Mouse (Mus musculus) B cell, adult 2 months (primary cell): ENCODE measurements around the gene Tec.

Experiments
- DNase-seq, 2 experiments: peaks; one replicate each; pipeline ENCODE4 v3.0.0; 2022

Gene Tec

DNA sequence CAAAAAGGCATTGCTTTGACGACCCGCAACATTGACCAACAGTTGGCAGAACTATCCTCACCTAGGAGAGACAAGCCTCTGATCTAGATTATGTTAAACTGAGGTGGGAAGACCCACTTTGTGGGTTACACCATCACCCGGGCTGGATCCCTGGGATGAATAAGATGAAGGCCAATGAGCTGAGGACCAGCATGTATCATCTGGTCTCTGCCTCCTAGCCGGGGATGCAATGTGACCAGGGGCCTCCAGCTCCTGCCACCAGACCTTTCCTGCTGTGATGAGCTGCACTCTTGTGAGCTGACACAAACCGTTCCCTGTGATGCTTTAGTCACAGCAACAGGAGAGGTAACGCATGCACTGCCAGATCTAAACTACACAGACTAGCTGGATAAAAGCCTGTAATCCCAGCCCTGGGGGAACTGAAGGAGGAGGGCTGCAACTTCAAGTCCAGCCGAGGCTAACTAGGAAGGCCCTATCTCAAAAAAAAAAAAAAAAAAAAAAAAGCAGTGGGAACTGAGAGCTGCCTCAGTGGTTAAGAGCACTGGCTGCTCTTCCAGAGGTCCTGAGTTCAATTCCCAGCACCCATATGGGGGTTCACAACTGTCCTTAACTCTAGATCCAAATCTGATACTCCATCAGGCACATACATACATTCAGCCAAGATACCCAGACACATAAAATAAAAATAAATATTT lies 15.8 kb downstream of the Tec start:
- DNase-seq = no peak

DNA sequence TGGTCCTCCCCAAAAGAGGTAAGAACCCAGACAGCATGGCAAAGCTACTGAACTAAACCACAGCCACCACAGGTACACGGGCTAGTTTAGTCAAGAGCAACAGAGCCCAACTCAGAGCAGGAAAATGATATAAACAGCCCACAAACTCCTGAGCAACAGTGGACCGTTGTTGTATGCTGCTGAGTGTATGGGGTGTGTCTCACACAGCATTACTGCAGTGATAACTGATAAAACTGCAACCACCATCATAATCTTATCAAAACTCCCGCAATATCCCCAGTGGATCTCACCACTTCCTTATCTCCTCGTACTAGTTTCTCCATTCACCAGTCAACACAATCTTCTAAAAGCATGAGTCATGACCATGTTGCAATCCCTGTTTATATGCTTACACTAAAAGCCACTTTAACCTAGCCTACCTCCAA lies 16.6 kb downstream of the Tec start:
- DNase-seq = no peak

DNA sequence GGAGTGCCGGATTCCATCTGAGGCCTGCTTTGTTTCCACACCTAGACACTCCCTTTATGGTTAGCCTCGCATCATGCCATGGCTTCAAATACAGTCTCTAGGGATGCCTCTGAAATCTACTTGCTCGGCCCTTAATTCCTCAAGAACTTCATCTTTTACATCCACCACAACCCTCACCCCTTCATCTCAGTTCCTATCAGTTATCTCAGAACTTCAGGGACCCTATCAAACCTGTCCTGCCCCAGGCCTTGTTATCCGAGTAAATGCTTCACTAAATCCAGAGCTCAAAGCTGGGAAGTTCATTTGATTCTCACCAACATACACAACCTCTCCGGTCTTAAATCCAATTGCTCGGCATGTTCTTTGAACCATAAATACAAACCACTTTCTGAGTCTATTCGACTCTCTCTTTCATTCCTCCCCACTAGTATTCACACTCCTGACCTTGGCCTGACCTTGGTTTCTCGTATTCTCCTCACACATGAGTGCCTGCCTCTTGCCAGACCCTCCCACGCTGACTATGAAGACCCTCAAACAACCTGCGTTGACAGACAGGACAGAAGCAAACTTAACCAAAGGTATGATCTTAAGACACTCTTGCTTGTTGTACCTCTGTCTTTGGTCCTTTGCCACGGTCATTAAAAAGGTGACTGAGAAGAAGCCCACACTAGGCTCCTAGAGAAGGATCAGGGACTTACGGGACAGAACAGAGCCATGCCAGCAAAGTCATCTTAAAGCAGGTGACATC lies 17.2 kb downstream of the Tec start:
- DNase-seq = no peak

DNA sequence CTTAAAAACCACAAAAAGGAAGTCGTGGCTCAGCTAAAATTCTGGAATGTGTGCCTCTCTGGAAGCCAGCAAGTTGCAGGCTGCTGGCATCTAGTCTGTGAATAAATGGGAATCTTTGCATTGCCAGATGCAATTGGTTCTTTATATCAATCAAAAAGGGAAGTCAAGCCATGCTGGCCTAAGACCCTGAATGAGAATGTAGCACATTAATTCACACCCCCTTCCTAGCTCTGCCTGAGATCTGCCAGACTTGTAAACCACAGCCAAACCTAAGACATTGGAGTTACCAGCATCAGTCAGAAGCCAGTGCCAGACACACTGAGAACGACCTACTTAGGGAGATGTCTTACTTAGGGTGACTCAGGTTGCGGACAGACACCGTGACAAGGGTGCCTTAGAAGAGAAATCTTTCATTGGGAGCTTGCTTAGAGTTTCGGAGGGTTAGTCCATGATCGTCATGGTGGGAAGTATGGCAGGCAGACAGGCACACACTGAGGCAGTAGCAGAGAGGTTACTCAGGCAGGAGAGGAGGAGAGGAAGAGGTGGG lies 19.3 kb downstream of the Tec start:
- no peak for DNase-seq

DNA sequence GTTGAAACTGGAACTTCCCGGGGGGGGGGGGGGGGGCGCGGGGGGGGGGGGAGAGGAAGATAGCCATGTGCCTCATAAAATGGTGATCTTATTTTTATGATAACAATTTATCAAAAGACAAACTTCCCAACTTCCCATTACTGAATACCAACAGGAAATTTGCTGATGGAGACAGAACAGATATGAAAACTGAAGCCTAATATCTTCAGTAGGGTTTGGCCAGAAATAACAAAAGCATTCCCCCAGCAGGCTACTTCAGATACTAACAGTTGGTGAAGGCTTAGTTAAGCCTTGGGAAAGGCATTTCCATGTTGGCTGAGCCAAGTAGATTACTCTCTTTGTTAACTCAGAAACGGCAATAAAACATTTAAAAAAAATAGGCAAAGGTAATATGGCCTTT lies 21.6 kb downstream of the Tec start:
- no peak for DNase-seq

DNA sequence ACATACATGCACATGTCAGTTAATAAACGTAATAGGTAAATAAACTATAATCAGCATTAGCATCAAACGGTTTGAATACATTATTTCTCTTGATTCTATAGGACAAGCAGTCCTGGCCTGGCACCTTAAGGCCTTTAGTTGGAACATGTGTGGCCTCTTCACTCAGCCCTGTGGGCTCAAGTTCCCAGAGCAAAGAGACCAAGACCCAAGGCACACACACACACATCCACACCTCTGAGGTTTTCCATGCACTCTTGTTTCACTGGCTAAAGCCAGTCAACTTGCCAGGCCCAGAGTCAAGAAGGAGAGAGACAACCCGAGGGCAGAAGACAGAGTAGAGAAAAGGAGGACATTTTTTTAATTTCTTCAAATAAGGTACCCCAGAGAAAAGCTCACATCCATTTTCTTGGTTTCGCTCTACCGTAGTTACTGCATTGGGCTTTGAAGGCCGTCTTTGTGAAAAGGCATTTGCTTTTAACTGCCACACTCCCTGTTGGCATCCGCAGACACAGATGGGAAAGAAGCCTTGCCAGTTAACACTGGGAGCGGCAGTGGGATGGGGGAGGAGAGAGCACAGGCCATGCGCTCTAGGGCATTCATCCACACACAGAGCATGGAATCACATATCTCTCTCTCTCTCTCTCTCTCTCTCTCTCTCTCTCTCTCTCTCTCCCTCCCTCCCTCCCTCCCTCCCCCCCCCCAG lies 22.2 kb downstream of the Tec start:
- no peak for DNase-seq

DNA sequence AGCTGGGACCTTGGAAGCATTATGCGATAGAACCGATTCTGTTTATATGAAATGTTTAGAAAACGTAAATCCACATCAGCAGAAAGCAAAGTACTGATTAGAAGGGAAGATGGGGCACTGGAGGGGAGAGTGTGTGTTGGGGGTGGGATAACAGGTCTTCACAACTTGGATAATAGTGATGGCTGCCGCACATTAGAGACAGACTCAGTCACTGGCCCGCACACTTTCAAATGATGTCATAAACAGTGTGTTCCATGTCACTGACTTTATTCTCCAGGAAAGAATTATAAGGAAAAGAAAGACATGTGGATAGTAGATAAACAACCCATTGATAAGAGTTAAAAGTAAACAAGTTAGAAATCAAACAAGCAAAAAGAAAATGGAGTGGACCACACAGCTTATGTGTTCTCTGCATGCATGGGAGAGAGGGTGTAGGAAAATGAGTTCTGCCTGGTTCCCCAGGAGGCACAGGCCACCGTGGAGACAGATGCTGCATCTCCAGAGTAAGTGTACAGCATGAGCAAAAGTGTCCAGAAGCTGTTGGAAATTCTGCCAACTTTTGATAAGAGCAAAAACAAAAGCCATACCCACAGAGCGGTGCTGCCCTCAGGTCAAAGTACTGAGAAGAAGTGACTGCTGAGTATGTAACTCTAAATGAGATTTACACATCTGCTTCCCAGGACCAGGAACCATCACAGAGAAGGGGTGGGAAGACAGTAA lies 23.3 kb downstream of the Tec start:
- no peak for DNase-seq

DNA sequence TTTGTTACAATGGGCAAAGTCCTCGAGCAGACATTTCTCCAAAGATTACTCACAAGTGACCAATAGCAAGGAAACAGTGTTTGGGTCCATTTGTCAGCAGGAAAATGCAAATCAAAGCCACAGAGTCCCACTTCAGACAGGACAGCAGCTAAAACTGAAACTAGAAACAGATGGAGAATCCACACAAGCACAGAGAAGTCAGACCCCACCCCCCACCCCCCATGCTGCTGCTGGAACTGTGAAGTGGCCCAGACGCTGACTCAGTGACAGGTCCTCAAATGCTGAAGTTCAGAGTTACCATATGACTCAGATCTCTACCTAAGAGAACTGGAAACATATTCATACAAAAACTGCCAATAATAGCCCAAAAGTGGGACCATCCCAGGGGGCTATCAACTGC lies 24.0 kb downstream of the Tec start:
- no peak for DNase-seq

DNA sequence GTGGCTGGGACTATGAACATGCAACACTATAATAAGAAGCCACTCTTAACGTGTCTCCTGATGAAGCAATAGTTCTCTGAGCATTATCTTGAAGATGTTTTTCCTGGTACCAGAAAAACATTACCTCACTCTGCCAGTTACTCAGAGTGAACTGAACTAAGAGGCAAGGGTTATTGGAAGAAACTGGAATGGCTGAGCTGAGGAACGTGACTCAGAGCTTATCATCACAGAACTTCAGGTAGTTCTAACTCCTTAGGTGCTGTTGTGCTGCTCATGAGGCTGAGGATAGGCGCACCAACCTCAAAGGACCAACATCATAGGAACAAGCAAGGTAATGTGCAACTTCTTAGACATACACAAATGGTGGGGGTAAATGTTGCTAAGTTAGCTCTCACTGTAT lies 28.6 kb downstream of the Tec start:
- no peak for DNase-seq

DNA sequence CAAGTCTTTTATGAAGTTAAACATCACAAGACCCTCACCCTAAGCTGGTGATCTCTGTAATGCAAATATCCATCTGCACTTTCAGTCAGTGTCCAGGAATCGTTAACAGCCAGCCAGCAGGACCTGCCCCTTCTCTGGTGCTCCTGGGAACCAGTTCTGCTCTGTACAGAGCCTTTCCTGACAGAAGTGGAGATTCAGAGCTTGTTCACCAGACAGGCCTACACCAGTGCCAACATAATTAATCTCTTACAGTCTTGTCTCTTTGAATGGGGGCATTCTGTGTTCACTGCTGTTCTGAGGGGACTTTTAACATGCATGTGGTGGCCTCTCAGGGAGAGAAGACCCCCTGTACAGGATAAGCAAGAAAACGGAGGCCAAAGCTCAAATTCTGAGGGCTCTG lies 29.3 kb downstream of the Tec start:
- DNase-seq = no peak

DNA sequence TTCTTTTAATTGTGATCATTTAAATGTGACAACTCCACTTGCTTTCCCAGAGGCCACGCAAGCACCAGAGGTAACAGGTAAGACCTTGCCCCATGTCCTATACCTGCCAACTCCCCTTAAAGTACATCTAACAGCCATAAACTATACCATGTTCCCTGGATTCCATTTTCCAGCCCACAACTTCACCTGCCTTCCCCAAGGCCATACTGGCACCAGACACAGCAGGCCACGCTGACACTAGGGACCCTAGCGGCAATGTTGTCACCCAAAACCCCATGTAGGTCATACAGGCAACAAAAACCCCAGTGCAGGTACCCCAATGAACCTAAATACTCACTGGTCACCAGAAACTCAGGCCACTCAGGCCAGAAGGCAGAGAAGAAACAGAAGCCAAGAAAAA lies 32.6 kb downstream of the Tec start:
- no peak for DNase-seq

DNA sequence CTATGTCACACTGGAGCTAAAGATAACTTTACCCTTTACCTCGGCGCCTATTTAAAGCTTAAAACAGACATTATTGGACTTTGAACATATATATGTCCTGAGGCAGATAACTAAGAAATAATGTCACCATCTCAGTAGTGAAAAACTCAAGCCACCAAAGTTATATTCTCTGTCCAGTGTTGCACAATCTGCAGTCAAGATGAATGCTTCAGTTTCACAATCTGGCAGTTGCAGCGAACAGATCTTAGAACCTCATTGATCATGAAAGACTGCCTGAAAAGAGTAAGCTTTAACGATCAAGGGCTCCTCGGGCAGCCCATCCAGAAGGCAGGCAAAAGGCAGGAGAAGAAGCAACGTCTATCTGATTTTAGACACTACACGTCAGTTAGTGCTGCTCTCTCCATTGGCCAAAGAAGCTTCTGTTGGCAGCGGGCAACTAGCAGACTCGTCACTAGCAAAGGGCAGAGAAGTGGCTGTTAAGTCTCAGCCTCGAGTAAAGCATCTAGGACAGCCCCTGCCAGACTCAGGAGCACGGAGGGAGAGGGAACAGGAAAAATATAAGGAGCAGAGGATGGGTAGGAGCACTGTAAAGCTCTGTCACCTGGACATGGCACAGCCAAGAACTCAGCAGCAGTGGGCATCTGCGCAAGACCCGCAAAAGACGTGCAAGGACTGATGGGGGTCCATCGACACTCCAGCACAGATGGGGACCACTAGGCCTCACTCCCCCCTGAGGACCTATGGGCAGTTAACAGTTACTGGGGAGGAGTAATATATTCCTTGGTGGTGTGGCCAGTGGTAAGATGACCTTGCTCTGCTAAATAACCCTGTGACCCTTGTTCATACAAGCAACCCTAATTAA lies 35.1 kb downstream of the Tec start:
- no peak for DNase-seq

DNA sequence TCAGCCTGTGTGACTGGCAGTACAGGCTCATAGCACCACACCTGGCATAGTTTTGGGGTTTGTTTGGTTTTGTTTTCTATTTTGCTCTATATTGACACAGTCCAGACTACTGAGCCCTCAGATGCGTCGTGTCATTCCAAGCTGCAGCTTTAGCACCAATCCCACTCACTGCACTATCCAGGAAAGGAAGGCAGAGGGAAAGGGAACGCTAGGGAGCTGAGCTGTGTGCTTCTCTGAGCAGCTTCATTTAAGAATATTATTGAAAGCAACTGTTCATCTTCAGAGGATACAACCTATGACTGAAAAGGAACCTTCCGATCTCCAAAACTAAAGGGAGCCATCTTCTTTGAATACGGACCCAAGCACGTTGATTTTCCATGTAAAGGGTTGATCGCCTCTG lies 36.1 kb downstream of the Tec start:
- no peak for DNase-seq

DNA sequence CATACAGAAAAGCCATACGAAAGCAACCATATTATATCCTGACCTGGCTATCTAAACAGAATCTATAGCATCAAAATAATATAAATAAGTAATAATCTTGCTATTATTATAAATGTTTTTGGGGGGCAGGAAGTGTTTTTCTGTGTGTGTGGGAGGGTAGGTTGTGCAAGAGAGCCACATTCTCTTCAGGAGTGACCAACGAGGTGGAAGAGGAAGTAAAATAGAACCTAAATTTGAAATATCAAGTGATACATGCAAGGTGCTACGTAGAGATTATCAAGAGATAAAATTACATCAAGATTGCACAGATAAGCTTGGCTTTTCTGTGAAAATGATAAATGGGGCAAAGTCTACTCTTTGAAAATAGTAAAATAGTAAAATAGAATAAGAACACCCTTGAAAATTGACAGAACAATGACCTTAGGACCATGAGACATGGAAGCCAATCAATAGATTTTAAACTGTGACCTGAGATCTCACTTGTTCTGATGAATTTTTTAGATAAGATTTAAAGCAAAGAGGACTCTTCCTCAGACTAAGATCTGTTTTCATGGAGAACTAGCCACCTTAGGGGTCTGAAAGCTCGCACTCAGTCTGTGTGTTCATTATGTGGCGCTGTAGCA lies 37.2 kb downstream of the Tec start:
- DNase-seq = no peak

DNA sequence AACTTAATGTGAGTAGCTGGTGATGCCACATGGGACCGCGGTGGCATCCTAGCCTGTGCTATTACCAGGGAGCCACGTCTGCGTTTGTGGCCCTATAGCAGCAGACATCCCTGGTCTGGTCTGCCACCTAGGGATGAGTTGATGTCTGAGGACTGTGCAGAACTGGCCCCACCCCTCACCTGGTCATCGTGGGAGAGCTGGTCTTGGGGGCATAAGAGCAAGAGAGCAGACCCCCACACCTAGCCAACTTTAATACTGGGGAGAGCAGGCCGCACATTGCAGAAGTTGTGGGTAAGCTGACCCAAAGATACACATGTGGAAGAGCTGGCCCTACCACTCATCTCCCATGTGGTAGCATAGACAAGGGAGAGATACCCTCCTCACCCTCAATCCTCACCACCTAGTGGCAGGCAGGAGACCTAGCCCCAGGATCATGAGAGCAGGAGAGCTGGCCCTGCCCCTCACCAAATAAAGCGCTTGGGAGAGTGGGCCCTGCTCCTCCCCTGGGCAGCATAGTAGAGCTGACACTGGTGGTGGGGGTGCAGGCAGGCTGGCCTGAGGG lies 38.7 kb downstream of the Tec start:
- peak; percentile 38 to 41 for DNase-seq

DNA sequence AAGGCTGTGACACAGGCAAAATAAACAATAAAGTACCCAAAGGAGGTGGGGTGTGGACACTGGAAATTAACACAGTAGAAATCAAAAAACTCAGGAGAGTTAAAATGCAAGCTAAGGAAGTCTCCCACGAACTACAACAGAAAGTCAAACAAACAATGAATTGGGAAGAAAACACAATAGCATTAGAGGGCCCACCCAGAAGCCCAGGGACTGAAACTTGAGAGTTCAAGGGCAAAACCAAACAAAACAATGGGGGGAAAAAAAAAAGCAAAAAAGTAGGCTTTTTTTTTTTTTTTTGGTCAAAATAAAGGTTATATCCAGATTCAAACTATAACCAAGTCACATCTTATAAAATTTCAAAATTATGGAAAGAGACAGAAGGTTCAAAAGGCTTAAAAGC lies 39.9 kb downstream of the Tec start:
- DNase-seq = no peak

DNA sequence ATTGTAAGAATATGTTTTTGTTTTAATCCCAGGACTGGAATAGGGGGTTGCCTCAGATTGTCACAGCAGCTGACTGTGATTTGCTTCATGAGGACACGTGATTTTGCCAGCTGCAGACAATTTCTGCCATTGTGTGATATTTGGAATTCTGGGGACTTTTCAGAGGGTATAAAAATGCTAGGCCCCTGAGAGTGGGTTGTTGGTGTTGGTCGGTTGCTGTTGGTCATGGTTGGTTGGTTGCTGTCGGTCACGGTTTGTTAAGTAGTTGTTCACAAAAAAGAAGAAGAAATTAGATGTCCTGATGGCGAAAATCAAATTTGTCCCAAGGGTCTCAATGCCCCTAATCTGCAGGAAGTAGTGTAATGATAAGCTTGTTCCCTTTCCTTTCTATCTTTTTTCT lies 40.8 kb downstream of the Tec start:
- no peak for DNase-seq

DNA sequence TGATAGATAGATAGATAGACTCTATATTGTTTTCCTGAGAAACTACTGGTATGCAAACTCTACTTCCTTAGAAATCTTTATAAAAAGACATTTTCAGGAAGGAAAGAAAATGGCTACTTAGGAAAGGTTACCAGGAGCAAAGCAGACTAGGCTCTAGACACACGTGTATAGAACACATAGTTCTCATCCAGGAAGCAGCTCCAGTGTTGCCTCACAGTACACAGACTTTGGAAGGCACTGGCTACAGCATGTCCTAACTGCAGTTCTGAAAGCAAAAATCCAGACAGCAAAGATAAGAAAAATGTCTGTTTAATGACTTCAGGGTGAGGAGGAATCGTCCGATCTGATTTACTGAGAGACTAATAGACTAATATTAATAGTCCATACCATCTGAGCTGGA lies 41.8 kb downstream of the Tec start:
- DNase-seq = no peak

DNA sequence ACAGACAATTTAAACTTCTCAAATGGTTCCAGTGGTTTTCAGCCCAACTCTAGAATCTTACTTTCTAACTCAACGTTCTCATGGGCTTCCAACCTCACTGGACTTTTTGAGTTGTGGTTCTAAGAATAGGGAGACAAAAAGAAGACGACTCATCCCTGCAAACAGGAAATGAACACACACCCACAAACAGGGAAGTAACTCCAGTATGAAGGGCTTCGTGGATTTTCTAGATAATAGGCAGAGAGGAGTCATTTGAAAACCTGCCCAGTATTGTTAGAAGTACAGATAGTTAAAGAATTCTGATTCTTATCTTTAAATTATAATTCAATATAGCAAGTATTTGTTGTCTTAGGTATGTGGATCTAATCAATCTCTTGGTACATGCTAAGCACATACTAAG lies 47.6 kb downstream of the Tec start:
- DNase-seq = no peak

DNA sequence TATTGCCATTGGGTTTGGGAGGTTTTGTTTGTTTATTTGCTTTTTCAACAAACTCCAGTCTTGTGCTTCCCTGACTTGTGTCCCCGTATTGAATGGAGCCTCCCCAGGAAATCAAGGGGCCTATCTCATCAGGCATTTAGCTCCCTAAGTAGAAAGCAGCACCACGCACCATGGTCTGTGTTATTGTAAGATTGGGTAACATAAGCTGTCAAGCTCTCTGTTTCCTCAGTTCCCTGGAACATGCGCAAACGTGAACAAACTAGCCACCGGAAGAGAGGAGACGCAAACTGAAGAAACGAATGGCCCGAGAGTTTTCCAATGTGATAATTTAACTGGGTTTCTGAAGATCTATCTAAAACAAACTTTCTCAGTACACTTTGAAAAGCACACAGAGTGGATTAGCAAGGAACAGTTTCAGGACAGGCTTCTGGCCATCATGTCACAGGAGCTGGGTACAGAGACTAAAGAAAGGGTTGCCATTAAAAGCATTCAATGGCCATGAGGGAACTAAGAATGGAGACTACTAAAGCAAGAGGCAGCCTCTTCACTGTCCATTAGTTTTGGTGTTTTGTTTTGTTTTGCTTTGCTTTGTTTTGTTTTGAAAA lies 48.1 kb downstream of the Tec start:
- no peak for DNase-seq
